Mouse (Mus musculus) cerebellum, adult 2 months (tissue): ENCODE measurements around the gene Ehbp1l1. TPM values are rescaled to one million over a fixed set of nuclear protein-coding genes. Genes with fewer than 3 reads are reported as not detected.
A peak's percentile ranks its signal among the peaks of the same experiment; 100 is the strongest.

ENCODE experiments used
- DNase-seq, 2 experiments: peaks; one replicate each; pipeline ENCODE4 v3.0.0; 2021
- H3K27ac ChIP-seq: fragments of 200-500 bp; 2 replicates; pipeline ENCODE4 v1.5.1; 2012; ENCODE audit warnings: low read length, control low read depth, inconsistent platforms; ENCODE audit not compliant: insufficient read depth
- H3K27me3 ChIP-seq: fragments of 200-500 bp; 2 replicates; pipeline ENCODE4 v1.6.1; 2012; ENCODE audit warnings: inconsistent platforms, mild to moderate bottlenecking, low read length, moderate library complexity; ENCODE audit not compliant: control insufficient read depth, insufficient read depth
- H3K4me1 ChIP-seq: fragments of 200-500 bp; 2 replicates; pipeline ENCODE4 v1.6.1; 2011; ENCODE audit warnings: low read length; ENCODE audit not compliant: control insufficient read depth, insufficient read depth
- H3K4me3 ChIP-seq: fragments of 200-500 bp; replicated peaks from 2 replicates; pipeline ENCODE3; 2011; ENCODE audit warnings: mild to moderate bottlenecking, low read depth, low read length, control low read depth; ENCODE audit not compliant: insufficient read depth
- CTCF ChIP-seq: fragments of 200-500 bp; IDR thresholded peaks from 2 replicates; pipeline ENCODE4 v1.5.1; 2011; ENCODE audit warnings: low read depth, mild to moderate bottlenecking, control low read depth, low read length, moderate library complexity, borderline replicate concordance; ENCODE audit not compliant: insufficient read depth
- POLR2A ChIP-seq: fragments of 200-500 bp; IDR thresholded peaks from 2 replicates; pipeline ENCODE4 v1.6.1; 2011; ENCODE audit warnings: low read length, control low read depth, borderline replicate concordance; ENCODE audit not compliant: insufficient read depth
- WGBS: fragments of 180-500 bp; shearing (Covaris S2); methylation state at CpG from one replicate; pipeline ENCODE4 v1.1.7; 2018; 5-methylcytosine and 5-hydroxymethylcytosine counted together
- polyA plus RNA-seq: library from polyadenylated mRNA; depleted of rRNA; stranded (reverse); fragments of >200 nt; gene quantifications from 2 replicates; pipeline ENCODE4 v1.2.3, GENCODE M21; 2012; rRNA removed

Gene Ehbp1l1
- polyA plus RNA-seq, 1 experiment: 13.1 TPM

DNA sequence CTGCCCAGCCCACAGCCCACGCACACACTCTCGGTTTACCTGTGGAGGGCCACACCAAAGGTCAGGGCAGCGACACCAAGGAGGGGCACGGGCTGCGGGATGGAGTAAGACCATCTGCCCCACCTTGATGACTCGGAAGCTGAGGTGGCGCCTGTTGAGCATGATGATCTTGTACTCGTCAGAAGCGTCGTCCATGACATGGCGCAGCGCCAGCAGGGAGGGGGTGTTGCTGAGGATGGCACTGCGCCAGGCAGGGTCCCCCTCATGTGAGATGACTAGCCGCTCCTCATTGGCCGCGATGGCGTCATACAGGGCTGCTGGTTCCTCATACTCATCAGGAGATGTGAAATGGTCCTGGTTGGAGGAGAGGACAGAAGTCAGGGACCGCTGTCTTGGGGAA, 59.7 kb downstream of the Ehbp1l1 start:
- TF ChIP-seq POLR2A (no peak), CTCF (no peak)
- Histone ChIP-seq H3K4me3 (no peak overlapping the region), H3K27ac (no peak overlapping the region), H3K4me1 (peaks cover 4% of the 10 kb centered on the region; the same call in 1 of the 2 replicates), H3K27me3 (no peaks in the 10 kb centered on the region)
- no peak for DNase-seq
- WGBS: 76% methylated on average over 18 of the region's 18 CpGs

DNA sequence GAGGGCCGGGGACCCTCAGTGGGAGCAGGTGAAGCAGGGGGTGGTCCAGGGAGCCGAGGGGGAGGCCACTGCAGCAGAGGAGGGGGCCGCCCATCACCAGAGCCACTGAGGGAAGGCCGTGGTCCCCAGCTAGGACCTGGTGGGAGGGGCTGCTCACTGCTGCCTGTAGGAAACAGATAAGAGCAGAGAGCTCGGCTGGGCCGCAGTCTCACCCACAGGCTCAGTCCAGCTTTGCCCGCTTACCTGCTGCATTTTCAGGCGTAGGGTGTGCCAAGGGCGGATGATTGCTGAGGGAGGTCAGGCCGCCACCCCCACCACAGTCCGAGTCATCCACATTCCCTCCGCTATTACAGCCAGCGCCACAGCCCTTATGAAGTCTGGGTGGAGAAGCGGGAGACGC, 60.7 kb downstream of the Ehbp1l1 start:
- TF ChIP-seq CTCF (no peak), POLR2A (no peak)
- no peak for DNase-seq
- H3K4me1 ChIP-seq: peaks cover 4% of the 10 kb centered on the region; the same call in 1 of the 2 replicates
- no peak overlapping the region for H3K4me3 ChIP-seq
- H3K27ac ChIP-seq: no peak overlapping the region
- WGBS: 89% methylated on average over 15 of the region's 15 CpGs
- H3K27me3 ChIP-seq: no peaks in the 10 kb centered on the region

DNA sequence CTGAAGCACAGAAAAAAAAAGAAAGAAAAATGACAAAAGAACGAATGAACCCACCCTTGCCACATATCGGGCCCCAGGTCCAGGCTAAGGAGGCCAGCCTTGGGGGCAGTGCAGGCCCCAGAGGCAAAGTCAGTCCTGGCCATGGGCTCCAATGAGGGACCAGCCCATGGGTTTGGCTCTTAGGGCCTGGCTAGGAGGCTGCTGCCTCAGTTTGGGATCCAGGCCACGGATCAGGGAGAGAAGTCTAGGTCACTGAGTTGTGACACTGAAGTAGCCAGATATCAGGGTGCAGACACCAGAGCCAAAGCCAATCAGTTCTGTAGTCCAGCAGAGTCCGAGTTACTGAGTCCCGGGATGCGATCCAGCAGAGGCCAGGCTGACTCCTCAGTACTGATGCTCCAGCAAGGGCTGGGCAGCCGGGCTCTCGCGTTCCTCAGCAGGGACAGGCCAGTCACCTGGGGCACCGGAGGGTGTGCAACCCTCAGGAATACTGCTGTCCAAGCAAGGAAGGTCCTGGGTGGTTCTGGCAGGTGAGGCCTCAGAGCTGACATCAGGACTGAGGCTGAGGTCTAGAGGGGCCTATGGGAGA, 61.4 kb downstream of the Ehbp1l1 start:
- Histone ChIP-seq H3K27me3 (no peaks in the 10 kb centered on the region), H3K4me1 (peaks cover 4% of the 10 kb centered on the region; the same call in 1 of the 2 replicates), H3K27ac (no peak overlapping the region), H3K4me3 (no peak overlapping the region)
- DNase-seq: no peak
- 91% methylated on average over 10 of the region's 10 CpGs for WGBS
- TF ChIP-seq CTCF: no peak
- no peak for TF ChIP-seq POLR2A

DNA sequence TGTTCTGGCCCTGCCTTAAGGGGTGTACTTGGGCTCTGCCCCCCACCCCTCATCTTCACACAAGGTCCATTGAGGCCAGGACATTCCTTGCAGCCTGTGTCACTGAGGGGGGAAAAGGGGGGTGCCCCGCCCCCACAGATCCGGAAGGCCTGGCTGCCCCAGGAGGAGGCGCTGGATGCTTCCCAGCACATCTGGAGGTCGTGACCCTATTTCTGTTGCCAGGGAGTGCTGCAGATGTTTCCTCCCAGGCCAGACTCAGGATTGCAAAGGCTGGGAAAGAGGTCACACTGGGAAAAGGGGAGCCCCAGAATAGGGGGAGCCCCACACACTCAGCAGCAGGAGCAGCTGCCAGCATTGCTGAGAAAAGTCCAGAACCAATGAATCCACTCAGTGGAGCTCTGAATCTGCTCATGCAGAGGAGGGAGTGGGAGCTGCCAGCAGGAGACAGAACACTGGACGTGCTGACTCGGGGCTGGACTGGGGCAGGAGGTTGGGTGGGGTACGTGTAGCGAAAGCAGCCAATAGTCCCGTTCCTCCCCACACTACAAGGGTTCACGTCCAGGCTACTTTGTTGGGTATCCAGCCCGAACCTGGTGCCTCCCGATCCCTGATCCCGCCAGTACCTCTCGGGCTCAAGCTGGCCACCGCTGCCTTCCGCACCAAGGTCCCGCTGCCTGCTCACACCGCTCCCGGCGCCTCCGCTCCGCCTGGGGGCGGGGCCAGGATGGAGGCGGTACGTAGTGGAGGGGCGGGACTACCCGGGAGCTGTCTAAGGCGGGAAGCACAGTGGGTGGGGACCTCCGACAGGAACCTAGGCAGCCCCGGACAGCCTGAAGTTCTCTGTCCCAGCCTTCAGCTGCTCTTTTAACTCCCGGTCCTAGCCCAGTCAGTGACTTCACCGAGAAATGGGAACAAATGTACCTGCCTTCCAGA, 62.9 kb downstream of the Ehbp1l1 start, which contains the start of gene Sipa1:
Sipa1 (minus strand) TSS at position 727 of the 933 bp plus-strand sequence.
- peak within 1 kb of the TSS; percentile 4 for H3K4me3 ChIP-seq
- peaks cover 4% of the 10 kb centered on the region; the same call in 1 of the 2 replicates for H3K4me1 ChIP-seq
- no peak within 1 kb of the TSS for H3K27ac ChIP-seq
- DNase-seq: peak; percentile 66 to 68
- 5% methylated on average over 32 of the region's 32 CpGs for WGBS
- H3K27me3 ChIP-seq: no peaks in the 10 kb centered on the region
- no peak for TF ChIP-seq POLR2A
- no peak for TF ChIP-seq CTCF

DNA sequence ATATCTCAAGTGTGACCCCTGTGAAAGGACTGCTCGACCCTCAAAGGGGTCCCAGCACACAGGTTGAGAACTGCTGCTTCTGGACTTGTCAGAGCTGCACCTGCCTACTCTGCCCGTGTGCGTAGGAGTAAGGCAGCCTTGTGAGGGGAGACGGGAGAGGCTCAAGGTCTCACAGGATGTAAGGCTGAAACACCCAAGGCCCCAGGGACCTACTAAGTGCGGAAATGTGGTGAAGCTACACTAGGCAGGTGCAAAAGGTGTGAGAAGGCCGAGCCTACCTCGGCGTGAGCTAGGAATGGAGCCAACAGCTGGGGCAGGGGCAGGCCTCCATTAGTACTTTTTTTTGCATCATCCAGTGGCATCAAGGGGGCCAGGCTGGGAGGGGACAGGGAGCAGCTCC, 63.8 kb downstream of the Ehbp1l1 start:
- DNase-seq: no peak
- Histone ChIP-seq H3K27me3 (no peaks in the 10 kb centered on the region), H3K4me3 (no peak overlapping the region), H3K4me1 (peaks cover 4% of the 10 kb centered on the region; the same call in 1 of the 2 replicates), H3K27ac (no peak overlapping the region)
- 82% methylated on average over 8 of the region's 8 CpGs for WGBS
- TF ChIP-seq POLR2A (no peak), CTCF (no peak)

DNA sequence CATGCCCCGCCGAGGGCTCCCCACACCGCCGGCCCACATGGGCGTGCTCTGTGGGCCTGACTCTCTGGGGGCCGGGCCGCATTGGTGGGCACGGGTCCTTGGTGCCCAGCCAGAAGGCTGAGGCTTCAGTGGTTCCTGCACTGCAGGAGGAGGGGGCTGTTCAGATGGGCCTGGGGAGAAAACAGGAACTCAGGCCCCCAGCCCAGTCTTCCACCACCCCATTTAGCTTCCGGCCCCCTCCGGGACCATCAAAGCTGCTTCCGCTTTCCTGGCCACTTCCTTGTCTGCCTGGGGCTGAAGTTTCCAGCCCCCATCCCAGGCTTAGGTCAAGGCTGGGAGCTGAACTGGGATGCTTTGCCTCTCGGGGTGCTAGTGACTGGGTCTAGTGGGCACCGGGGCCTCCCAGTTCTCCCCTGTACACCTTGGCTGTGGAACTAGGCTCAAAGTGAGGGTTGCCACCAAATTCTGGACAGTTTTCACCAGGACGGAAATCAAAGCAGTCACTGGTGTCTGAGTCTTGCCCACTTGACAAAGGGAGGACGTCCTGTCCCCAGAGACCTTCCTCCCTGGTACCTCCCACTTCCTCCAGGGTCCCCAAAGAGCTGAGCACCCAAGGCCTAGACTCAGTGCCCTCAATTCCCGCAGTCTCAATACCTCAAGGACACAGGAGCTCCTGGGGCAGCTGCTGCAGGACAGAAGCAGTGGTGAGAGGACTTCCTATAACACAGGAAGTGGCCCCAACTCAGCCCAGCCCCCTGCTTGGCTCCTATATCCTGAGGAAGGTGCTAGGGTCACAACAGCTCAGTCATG, 65.0 kb downstream of the Ehbp1l1 start:
- TF ChIP-seq CTCF (no peak), POLR2A (no peak)
- H3K4me3 ChIP-seq: no peak overlapping the region
- no peak for DNase-seq
- WGBS: 80% methylated on average over 16 of the region's 16 CpGs
- H3K27me3 ChIP-seq: no peaks in the 10 kb centered on the region
- H3K4me1 ChIP-seq: peaks cover 4% of the 10 kb centered on the region; the same call in 1 of the 2 replicates
- no peak overlapping the region for H3K27ac ChIP-seq

Other genes with a start within 250 kb of the Ehbp1l1 start
- gene Mus81, start 237.9 kb downstream of the Ehbp1l1 start, polyA plus RNA-seq: 94.2 and 115 TPM in 2 replicates
- 1,135 and 1,193 TPM in 2 replicates for gene Cfl1, start 235.9 kb downstream of the Ehbp1l1 start, polyA plus RNA-seq
- 6.7 and 6.8 TPM in 2 replicates for gene 1700020D05Rik, start 222.5 kb downstream of the Ehbp1l1 start, polyA plus RNA-seq
- gene Snx32, start 215.8 kb downstream of the Ehbp1l1 start, polyA plus RNA-seq: 176 and 185 TPM in 2 replicates
- gene Ovol1, start 165.7 kb downstream of the Ehbp1l1 start, polyA plus RNA-seq: 0.05 TPM in 1 of 2 replicates, not detected in the other
- gene Ap5b1, start 158.3 kb downstream of the Ehbp1l1 start, polyA plus RNA-seq: 5.1 and 5.6 TPM in 2 replicates
- gene Rnaseh2c, start 124.4 kb downstream of the Ehbp1l1 start, polyA plus RNA-seq: 79.1 and 83.5 TPM in 2 replicates
- gene Kat5, start 116.1 kb downstream of the Ehbp1l1 start, polyA plus RNA-seq: 139 and 143 TPM in 2 replicates
- 39.0 and 40.3 TPM in 2 replicates for gene Rela, start 88.8 kb downstream of the Ehbp1l1 start, polyA plus RNA-seq
- gene Sipa1, start 62.6 kb downstream of the Ehbp1l1 start, polyA plus RNA-seq: 12.4 and 14.8 TPM in 2 replicates
- 28.6 and 29.7 TPM in 2 replicates for gene Map3k11, start 37.6 kb downstream of the Ehbp1l1 start, polyA plus RNA-seq
- 65.0 and 65.1 TPM in 2 replicates for gene Pcnx3, start 37.4 kb downstream of the Ehbp1l1 start, polyA plus RNA-seq
- 0.13 and 0.24 TPM in 2 replicates for gene Kcnk7, start 21.9 kb downstream of the Ehbp1l1 start, polyA plus RNA-seq
- gene Fam89b, start 3.3 kb upstream of the Ehbp1l1 start, polyA plus RNA-seq: 65.2 and 65.9 TPM in 2 replicates
- gene Ltbp3, start 14.6 kb upstream of the Ehbp1l1 start, polyA plus RNA-seq: 165 and 175 TPM in 2 replicates
- 158 and 170 TPM in 2 replicates for gene Scyl1, start 45.1 kb upstream of the Ehbp1l1 start, polyA plus RNA-seq
- 23.4 and 28.3 TPM in 2 replicates for gene Frmd8, start 149.0 kb upstream of the Ehbp1l1 start, polyA plus RNA-seq
- gene Slc25a45, start 151.5 kb upstream of the Ehbp1l1 start, polyA plus RNA-seq: 4.3 and 5.0 TPM in 2 replicates
- 5.1 and 5.6 TPM in 2 replicates for gene Tigd3, start 167.8 kb upstream of the Ehbp1l1 start, polyA plus RNA-seq
- gene Dpf2, start 186.7 kb upstream of the Ehbp1l1 start, polyA plus RNA-seq: 136 and 141 TPM in 2 replicates
- gene Cdc42ep2, start 198.5 kb upstream of the Ehbp1l1 start, polyA plus RNA-seq: 23.8 and 25.2 TPM in 2 replicates
- 16.8 and 19.7 TPM in 2 replicates for gene Pola2, start 237.9 kb upstream of the Ehbp1l1 start, polyA plus RNA-seq